Mouse (Mus musculus) liver, adult 2 months (tissue): ENCODE results near the gene Mrps36. TPM values are rescaled to one million over a fixed set of nuclear protein-coding genes. Genes with fewer than 3 reads are reported as not detected.
"Not testable (repeated sequence)": the region's sequence is repeated elsewhere in the genome, so short reads cannot be mapped to it uniquely, and the experiment has no call there.

Experiments used
- DNase-seq: peaks from one replicate; pipeline ENCODE4 v3.0.0-alpha.2; 2011; ENCODE audit warnings: low read depth, low spot score; ENCODE audit errors: extremely low read depth
- H3K27ac ChIP-seq: fragments of 200-500 bp; replicated peaks from 2 replicates; pipeline ENCODE4 v1.5.1; 2012; ENCODE audit warnings: low read depth, mild to moderate bottlenecking, control low read depth, inconsistent platforms, low read length; ENCODE audit not compliant: insufficient read depth
- H3K27me3 ChIP-seq: fragments of 200-500 bp; 2 replicates; pipeline ENCODE4 v1.6.1; 2012; ENCODE audit warnings: mild to moderate bottlenecking, moderate library complexity, low read length, inconsistent platforms; ENCODE audit not compliant: control insufficient read depth, insufficient read depth
- H3K36me3 ChIP-seq: fragments of 200-500 bp; 2 replicates; pipeline ENCODE4 v1.6.1; 2012; ENCODE audit warnings: low read length, inconsistent platforms; ENCODE audit not compliant: control insufficient read depth, insufficient read depth
- H3K4me1 ChIP-seq: fragments of 200-500 bp; 2 replicates; pipeline ENCODE4 v1.6.1; 2011; ENCODE audit warnings: low read length; ENCODE audit not compliant: control insufficient read depth, insufficient read depth
- H3K4me3 ChIP-seq: fragments of 200-500 bp; 2 replicates; pipeline ENCODE4 v1.5.1; 2011; ENCODE audit warnings: low read depth, mild to moderate bottlenecking, control low read depth, low read length, moderate library complexity; ENCODE audit not compliant: insufficient read depth
- H3K79me2 ChIP-seq: fragments of 200-500 bp; 2 replicates; pipeline ENCODE4 v1.6.1; 2012; ENCODE audit warnings: inconsistent platforms, mild to moderate bottlenecking, low read length, moderate library complexity; ENCODE audit not compliant: control insufficient read depth, insufficient read depth
- H3K9ac ChIP-seq: fragments of 200-500 bp; 2 replicates; pipeline ENCODE4 v1.6.1; 2012; ENCODE audit warnings: low read depth, mild to moderate bottlenecking, control low read depth, inconsistent platforms, low read length
- CTCF ChIP-seq: fragments of 200-500 bp; IDR thresholded peaks from 2 replicates; pipeline ENCODE4 v1.5.1; 2011; ENCODE audit warnings: low read depth, low read length, control low read depth
- POLR2A ChIP-seq: fragments of 200-500 bp; IDR thresholded peaks from 2 replicates; pipeline ENCODE4 v1.6.1; 2011; ENCODE audit warnings: low read length, control low read depth; ENCODE audit not compliant: insufficient read depth; ENCODE audit errors: extremely low read depth
- WGBS: fragments of 180-500 bp; shearing (Covaris S2); methylation state at CpG from one replicate; pipeline ENCODE4 v1.1.7; 2018; 5-methylcytosine and 5-hydroxymethylcytosine counted together
- polyA plus RNA-seq: library from polyadenylated mRNA; depleted of rRNA; stranded (reverse); fragments of >200 nt; gene quantifications from 2 replicates; pipeline ENCODE4 v1.2.3, GENCODE M21; 2012
- total RNA-seq: library from RNA; depleted of rRNA; stranded (reverse); fragments of >200 nt; gene quantifications from 2 replicates; pipeline ENCODE4 v1.2.3, GENCODE M21; 2014

Mrps36 gene
- total and polyA plus RNA-seq, 2 experiments: 14.7 to 30.4 TPM

GRCm38 (mm10) chr13:100730861-100731176, 13.6 kb downstream of the Mrps36 start, which contains the start of gene Cdk7:
Gene Cdk7 (minus strand): TSS chr13:100730939.
- peak within 1 kb of the TSS; percentile 65 for H3K9ac ChIP-seq
- peak within 1 kb of the TSS; percentile 36 for H3K27ac ChIP-seq
- H3K4me1 ChIP-seq: peaks cover 3% of the 10 kb centered on the region
- no peaks in the 10 kb centered on the region for H3K27me3 ChIP-seq
- peak; percentile 86 for DNase-seq
- peaks cover 3% of the 10 kb centered on the region for H3K36me3 ChIP-seq
- H3K79me2 ChIP-seq: peaks cover 20% of the 10 kb centered on the region; the same call in 1 of the 2 replicates
- WGBS: under 1% methylated on average over 19 of the region's 19 CpGs
- H3K4me3 ChIP-seq: peak within 1 kb of the TSS; percentile 63
- TF ChIP-seq POLR2A: peak; percentile 60; the same call in 1 of the 2 replicates
- no peak for TF ChIP-seq CTCF

GRCm38 (mm10) chr13:100730153-100730860, 14.2 kb downstream of the Mrps36 start:
- H3K27me3 ChIP-seq: no peaks in the 10 kb centered on the region
- peaks cover 20% of the 10 kb centered on the region; the same call in 1 of the 2 replicates for H3K79me2 ChIP-seq
- under 1% methylated on average over 30 of the region's 30 CpGs for WGBS
- DNase-seq: no peak
- H3K9ac ChIP-seq: peak overlapping the region; percentile 65
- peaks cover 4% of the 10 kb centered on the region for H3K36me3 ChIP-seq
- TF ChIP-seq POLR2A (no peak), CTCF (no peak)
- peak overlapping the region; percentile 63 for H3K4me3 ChIP-seq
- H3K27ac ChIP-seq: peak overlapping the region; percentile 36
- peaks cover 3% of the 10 kb centered on the region for H3K4me1 ChIP-seq

GRCm38 (mm10) chr13:100728530-100728929, 15.9 kb downstream of the Mrps36 start:
- H3K79me2 ChIP-seq: peaks cover 20% of the 10 kb centered on the region; the same call in 1 of the 2 replicates
- not testable (repeated sequence) for H3K27ac ChIP-seq, DNase-seq, H3K4me3 ChIP-seq, H3K27me3 ChIP-seq, H3K36me3 ChIP-seq, H3K9ac ChIP-seq, H3K4me1 ChIP-seq
- 94% methylated on average over 4 of the region's 4 CpGs for WGBS

- Histone ChIP-seq H3K27me3 (no peaks in the 10 kb centered on the region), H3K36me3 (peaks cover 8% of the 10 kb centered on the region)
Measured at GRCm38 (mm10) chr13:100728086-100728485, 16.4 kb downstream of the Mrps36 start.

GRCm38 (mm10) chr13:100725194-100725593, 19.3 kb downstream of the Mrps36 start:
- no peak overlapping the region for H3K27ac ChIP-seq
- peaks cover 18% of the 10 kb centered on the region; the same call in 1 of the 2 replicates for H3K79me2 ChIP-seq
- H3K4me3 ChIP-seq: no peak overlapping the region
- no peaks in the 10 kb centered on the region for H3K27me3 ChIP-seq
- H3K9ac ChIP-seq: no peak overlapping the region
- H3K4me1 ChIP-seq: peaks cover 3% of the 10 kb centered on the region
- DNase-seq: no peak
- peaks cover 10% of the 10 kb centered on the region for H3K36me3 ChIP-seq
- TF ChIP-seq POLR2A: no peak
- no peak for TF ChIP-seq CTCF
- 87% methylated on average over 10 of the region's 10 CpGs for WGBS

More at GRCm38 (mm10) chr13:100728086-100728485, 16.4 kb downstream of the Mrps36 start:
- peaks cover 3% of the 10 kb centered on the region for H3K4me1 ChIP-seq
- no peak for DNase-seq
- no peak overlapping the region for H3K9ac ChIP-seq
- WGBS: 83% methylated on average over 5 of the region's 5 CpGs
- H3K27ac ChIP-seq: no peak overlapping the region
- TF ChIP-seq CTCF: no peak
- TF ChIP-seq POLR2A: no peak
- H3K79me2 ChIP-seq: peaks cover 20% of the 10 kb centered on the region; the same call in 1 of the 2 replicates
- H3K4me3 ChIP-seq: no peak overlapping the region
